Mouse (Mus musculus): ENCODE data around the gene Gpr34.

Gene Gpr34

DNA sequence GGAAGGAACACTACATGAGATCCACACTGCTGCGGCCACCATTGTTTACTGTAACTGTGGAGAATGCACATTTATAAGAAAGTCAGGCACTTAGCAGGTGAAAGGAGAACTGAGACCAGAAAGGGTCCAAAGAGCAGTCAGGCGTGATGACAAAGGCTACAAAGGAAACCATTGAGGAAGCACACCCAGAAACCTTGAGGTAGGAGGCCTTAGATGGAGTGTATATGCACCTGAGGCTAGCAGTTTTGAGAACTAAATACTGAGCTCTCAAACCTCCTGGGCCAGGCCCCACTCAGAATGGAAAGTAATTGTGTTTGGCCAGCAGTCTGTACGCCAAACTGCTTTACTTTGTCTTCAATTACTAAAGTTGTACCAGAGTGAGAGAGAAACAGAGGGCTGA is 38.5 kb downstream of the Gpr34 start:
- peak; percentile 78 to 79 for DNase-seq (ENCODE audit: low spot score in 2 of 2)

DNA sequence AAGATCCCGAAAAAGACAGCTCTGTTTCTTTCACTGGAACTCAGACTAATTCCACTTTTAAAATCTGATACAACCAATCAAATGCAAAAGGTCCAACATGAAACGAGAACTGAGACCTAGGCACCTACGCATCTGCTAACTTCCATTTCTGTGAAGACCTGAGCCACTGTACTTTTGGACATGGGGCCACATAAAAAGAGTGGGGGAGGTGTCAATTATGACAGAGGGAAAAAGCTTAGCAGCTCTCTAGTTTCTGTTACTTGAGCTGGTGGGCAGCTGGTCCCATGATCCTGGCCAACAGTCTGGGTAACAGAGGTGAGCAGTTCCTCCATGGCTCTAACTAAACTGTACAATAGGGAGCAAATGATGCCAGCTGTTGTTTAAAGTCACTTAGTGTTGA is 41.1 kb downstream of the Gpr34 start:
- DNase-seq (ENCODE audit: low spot score in 2 of 2) = no peak

DNA sequence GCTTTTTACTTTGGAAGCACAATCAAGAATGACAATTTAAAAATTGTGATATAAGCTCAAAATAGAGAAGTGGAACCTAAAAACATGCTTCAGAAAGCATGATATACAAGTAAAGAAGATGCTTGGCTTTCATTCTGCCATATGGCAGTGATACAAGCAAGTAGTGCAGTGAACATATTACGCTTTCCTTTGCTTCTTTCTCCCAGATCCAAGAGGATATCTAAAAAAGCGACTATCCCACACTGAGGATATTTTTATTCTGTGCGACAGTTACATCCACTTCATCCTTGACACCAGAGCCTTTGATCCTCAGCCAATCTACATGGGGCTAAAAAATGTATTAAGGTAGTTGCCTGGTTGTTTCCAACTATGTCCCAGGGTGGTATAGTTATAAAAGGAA is 49.9 kb downstream of the Gpr34 start:
- DNase-seq (ENCODE audit: low spot score in 2 of 2) = no peak

DNA sequence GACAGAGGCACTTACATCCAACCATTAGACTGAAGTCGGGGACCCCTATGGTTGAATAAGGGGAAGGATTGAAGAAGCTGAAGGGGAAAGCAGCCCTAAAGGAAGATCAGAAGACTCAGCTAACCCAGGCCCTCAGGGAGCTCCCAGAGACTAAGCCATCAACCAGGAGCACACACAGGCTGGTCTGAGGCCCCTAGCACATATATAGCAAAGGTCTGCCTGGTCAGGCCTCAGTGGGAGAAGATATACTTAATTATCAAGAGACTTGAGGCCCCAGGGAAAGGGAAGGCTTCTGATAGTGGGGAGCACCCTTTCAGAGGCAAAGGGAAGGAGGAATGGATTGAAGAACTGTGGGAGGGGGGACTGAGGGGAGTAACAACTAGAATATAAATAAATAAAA is 54.7 kb downstream of the Gpr34 start:
- DNase-seq (ENCODE audit: low spot score in 2 of 2) = no peak

DNA sequence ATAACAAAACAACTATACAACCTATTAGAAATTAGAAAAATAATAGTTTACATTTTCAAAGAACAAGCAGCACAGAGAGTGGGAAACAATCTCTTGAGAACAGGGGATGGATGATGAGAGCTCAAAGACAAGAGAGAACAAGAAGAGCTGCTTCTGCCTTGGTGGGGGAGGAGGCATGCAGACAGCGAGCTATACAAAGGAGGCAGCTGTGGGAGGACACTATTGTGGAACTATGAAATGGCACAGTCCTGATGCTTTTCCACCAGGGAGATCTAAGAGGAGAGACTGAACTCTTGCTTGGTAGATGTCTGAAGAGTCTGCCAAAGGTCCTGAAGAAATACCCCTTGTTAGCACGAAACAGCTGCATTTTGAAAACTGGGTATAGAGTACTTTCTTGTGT is 56.5 kb downstream of the Gpr34 start:
- no peak for DNase-seq (ENCODE audit: low spot score in 2 of 2)

All from spleen, postnatal 36 days (tissue).